ENCODE assay signal across 7 mouse cellular contexts in genomic region chr12:11455549-11456194, GRCm38 (mm10). TPM values are rescaled to one million over a fixed set of nuclear protein-coding genes. Genes with fewer than 3 reads are reported as not detected.
DNase-seq lines count a peak whose midpoint lies in the region; ATAC-seq lines count a peak whose summit lies in the region.

TSS of gene Rad51ap2 (plus strand) at chr12:11456079.

- H3K4me2 ChIP-seq in embryonic facial prominence, embryonic 14.5 days (ENCODE audit: low read depth, low read length) = peak within 1 kb of the TSS; percentile 98
- H3K4me2 ChIP-seq in limb, embryonic 13.5 days (replicated peaks) = peak within 1 kb of the TSS; percentile 93
- H3K4me2 ChIP-seq in midbrain, embryonic 14.5 days (ENCODE audit: low read length) = peak within 1 kb of the TSS; percentile 91

- peak within 1 kb of the TSS; percentile 73 for H3K9ac ChIP-seq in embryonic facial prominence, embryonic 14.5 days (ENCODE audit: low read depth, low read length)
- H3K9ac ChIP-seq in limb, embryonic 13.5 days = peak within 1 kb of the TSS; percentile 70
- H3K9ac ChIP-seq in midbrain, embryonic 14.5 days (replicated peaks; ENCODE audit: low read length) = peak within 1 kb of the TSS; percentile 71

- no peaks in the 10 kb centered on the region for H3K36me3 ChIP-seq in embryonic facial prominence, embryonic 14.5 days (ENCODE audit: control insufficient read depth, insufficient read depth, low read length)
- no peaks in the 10 kb centered on the region for H3K36me3 ChIP-seq in limb, embryonic 13.5 days
- H3K36me3 ChIP-seq in midbrain, embryonic 14.5 days (ENCODE audit: control insufficient read depth, insufficient read depth, low read length) = no peaks in the 10 kb centered on the region

- DNase-seq in embryonic facial prominence, embryonic 14.5 days (ENCODE audit: low spot score) = peak; percentile 96
- DNase-seq in heart, adult 9 months (ENCODE audit: low spot score in 2 of 2) = peak; percentile 54 to 63
- peak; percentile 88 for DNase-seq in kidney, adult 9 months
- DNase-seq in midbrain, embryonic 14.5 days = peak; percentile 91
- DNase-seq in spleen, postnatal 4 days (ENCODE audit: low spot score in 2 of 2) = peak; percentile 74 to 82

- peak; percentile 99 for ATAC-seq in embryonic facial prominence, embryonic 14.5 days (ENCODE audit: low read depth)
- ATAC-seq in limb, embryonic 13.5 days (ENCODE audit: low FRiP score, low read depth) = peak; percentile 100
- peak; percentile 99 for ATAC-seq in midbrain, embryonic 14.5 days (ENCODE audit: low FRiP score, low TSS enrichment)

- under 1% methylated on average over 28 of the region's 40 CpGs for WGBS in embryonic facial prominence, embryonic 14.5 days
- under 1% methylated on average over 40 of the region's 40 CpGs for WGBS in limb, embryonic 13.5 days
- 1% methylated on average over 40 of the region's 40 CpGs for WGBS in midbrain, embryonic 14.5 days

- H3K27ac ChIP-seq in brown adipose tissue, adult 24 weeks (replicated peaks; ENCODE audit: low read depth, low read length) = no peak within 1 kb of the TSS
- H3K27ac ChIP-seq in embryonic facial prominence, embryonic 14.5 days (replicated peaks; ENCODE audit: low read depth, low read length) = no peak within 1 kb of the TSS
- no peak within 1 kb of the TSS for H3K27ac ChIP-seq in limb, embryonic 13.5 days
- no peak within 1 kb of the TSS for H3K27ac ChIP-seq in midbrain, embryonic 14.5 days (replicated peaks; ENCODE audit: low read depth, low read length)

- H3K27me3 ChIP-seq in embryonic facial prominence, embryonic 14.5 days (replicated peaks; ENCODE audit: control insufficient read depth, insufficient read depth, low read length) = no peaks in the 10 kb centered on the region
- H3K27me3 ChIP-seq in limb, embryonic 13.5 days = peaks cover 9% of the 10 kb centered on the region
- H3K27me3 ChIP-seq in midbrain, embryonic 14.5 days (ENCODE audit: control insufficient read depth, insufficient read depth, low read length) = no peaks in the 10 kb centered on the region

- H3K4me3 ChIP-seq in brown adipose tissue, adult 24 weeks (ENCODE audit: insufficient read depth, low read depth, low read length) = peak within 1 kb of the TSS; percentile 38
- H3K4me3 ChIP-seq in embryonic facial prominence, embryonic 14.5 days (ENCODE audit: low read depth, low read length) = peak within 1 kb of the TSS; percentile 58
- H3K4me3 ChIP-seq in limb, embryonic 13.5 days = peak within 1 kb of the TSS; percentile 59
- peak within 1 kb of the TSS; percentile 58 for H3K4me3 ChIP-seq in midbrain, embryonic 14.5 days (replicated peaks; ENCODE audit: low read depth, low read length)

- H3K9me3 ChIP-seq in embryonic facial prominence, embryonic 14.5 days (ENCODE audit: control insufficient read depth, low read length) = no peaks in the 10 kb centered on the region
- H3K9me3 ChIP-seq in limb, embryonic 13.5 days = no peaks in the 10 kb centered on the region
- H3K9me3 ChIP-seq in midbrain, embryonic 14.5 days (ENCODE audit: control insufficient read depth, low read length) = no peaks in the 10 kb centered on the region

- no peaks in the 10 kb centered on the region for H3K4me1 ChIP-seq in brown adipose tissue, adult 24 weeks (ENCODE audit: control insufficient read depth, insufficient read depth, insufficient read length, low read length)
- no peaks in the 10 kb centered on the region for H3K4me1 ChIP-seq in embryonic facial prominence, embryonic 14.5 days (ENCODE audit: control insufficient read depth, insufficient read depth, low read length)
- 0 out of 2 replicates have a peak, but pooled peaks cover 5% of the 10 kb centered on the region for H3K4me1 ChIP-seq in limb, embryonic 13.5 days
- H3K4me1 ChIP-seq in midbrain, embryonic 14.5 days (ENCODE audit: control insufficient read depth, insufficient read depth, low read length) = peaks cover 5% of the 10 kb centered on the region; the same call in 1 of the 2 replicates

RNA-seq across cellular contexts. Expression of gene Rad51ap2, which starts in this region (rescaled TPM):
- not detected in 2 replicates for polyA plus RNA-seq in brown adipose tissue, adult 24 weeks (2012; ENCODE audit: insufficient read depth, insufficient read length, missing spikeins)
- 0.50 and 0.81 TPM in 2 replicates for polyA plus RNA-seq in embryonic facial prominence, embryonic 14.5 days (2014; fragmentation: Nextera tagmentation; extraction: Ambion mirVana)
- 0.39 and 0.49 TPM in 2 replicates for polyA plus RNA-seq in limb, embryonic 13.5 days (2015; fragmentation: Nextera tagmentation; extraction: Ambion mirVana)
- polyA plus RNA-seq in midbrain, embryonic 14.5 days (2014; fragmentation: Nextera tagmentation; extraction: Ambion mirVana) = 0.15 and 0.18 TPM in 2 replicates

Comparison
In these comparisons a context has a peak if more than half of its experiments do, and no peak if none do; other contexts are left out.
1. Peak in DNase-seq, ATAC-seq, H3K4me3 ChIP-seq, H3K9ac ChIP-seq and H3K4me2 ChIP-seq in embryonic facial prominence, embryonic 14.5 days; RNA of the gene not detected or under 1 TPM.
2. Peak in ATAC-seq, H3K4me3 ChIP-seq, H3K9ac ChIP-seq and H3K4me2 ChIP-seq in limb, embryonic 13.5 days; RNA of the gene not detected or under 1 TPM.
3. Peak in DNase-seq, ATAC-seq, H3K4me3 ChIP-seq, H3K9ac ChIP-seq and H3K4me2 ChIP-seq in midbrain, embryonic 14.5 days; RNA of the gene not detected or under 1 TPM.